Mouse (Mus musculus) ES-Bruce4 (cell line): ENCODE measurements around the gene Slc7a8.

ENCODE experiments used
- EP300 ChIP-seq: IDR thresholded peaks from 2 replicates; pipeline ENCODE4 v1.6.1; 2011; ENCODE audit warnings: low read depth, low read length; ENCODE audit not compliant: insufficient read depth
- POLR2A ChIP-seq: IDR thresholded peaks from one replicate; pipeline ENCODE4 v1.8.1; 2011; ENCODE audit warnings: low read length; ENCODE audit not compliant: insufficient read depth

DNA sequence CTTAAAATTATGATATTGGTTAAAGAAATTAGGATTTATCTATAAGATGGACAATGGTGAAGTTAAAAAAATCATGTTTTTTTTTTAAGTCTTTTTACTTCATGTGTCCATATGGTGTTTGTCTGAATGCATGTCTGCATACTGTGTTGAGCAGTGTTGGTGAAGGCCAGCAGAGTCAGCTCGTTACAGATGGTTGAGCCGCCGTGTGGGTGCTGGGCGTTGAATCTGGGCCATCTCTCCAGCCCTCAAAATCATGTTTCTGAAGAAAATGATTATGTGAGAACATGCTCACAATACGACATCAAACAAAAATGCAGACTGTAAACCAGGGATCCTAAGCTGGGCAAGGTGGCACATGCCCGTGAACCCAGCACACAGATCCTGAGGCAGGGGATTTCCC lies 51.4 kb downstream of the Slc7a8 start:
- TF ChIP-seq POLR2A (no peak), EP300 (no peak)
